Mouse (Mus musculus) limb, embryonic 14.5 days (tissue): Measurements from ENCODE around the gene Svop. TPM values are rescaled to one million over a fixed set of nuclear protein-coding genes. Genes with fewer than 3 reads are reported as not detected.

Source experiments
- ATAC-seq: fragments of 200-750 bp; cut with Nextera tagmentation; 2 replicates; pipeline ENCODE4 v1.8.0; 2017; ENCODE audit warnings: low read depth, moderate number of reproducible peaks, moderate TSS enrichment; ENCODE audit not compliant: low FRiP score
- DNase-seq: peaks from one replicate; pipeline ENCODE4 v3.0.0-alpha.2; 2015; ENCODE audit warnings: low spot score
- H3K27ac ChIP-seq: fragments of 300-500 bp; sonication (generic); replicated peaks from 2 replicates; pipeline ENCODE4 v1.5.1; 2014; ENCODE audit warnings: low read depth, mild to moderate bottlenecking, low read length, moderate library complexity, mixed read lengths
- H3K27me3 ChIP-seq: fragments of 300-500 bp; sonication (generic); 2 replicates; pipeline ENCODE4 v1.6.1; 2014; ENCODE audit warnings: low read length, mixed read lengths; ENCODE audit not compliant: control insufficient read depth, insufficient read depth
- H3K36me3 ChIP-seq: fragments of 300-500 bp; sonication (generic); 2 replicates; pipeline ENCODE4 v1.6.1; 2014; ENCODE audit warnings: mild to moderate bottlenecking, low read length, moderate library complexity, mixed read lengths; ENCODE audit not compliant: control insufficient read depth, insufficient read depth
- H3K4me1 ChIP-seq: fragments of 300-500 bp; sonication (generic); 2 replicates; pipeline ENCODE4 v1.6.1; 2014; ENCODE audit warnings: antibody characterized with exemption, low read length, mixed read lengths; ENCODE audit not compliant: control insufficient read depth, insufficient read depth
- H3K4me2 ChIP-seq: fragments of 300-500 bp; sonication (generic); replicated peaks from 2 replicates; pipeline ENCODE4 v1.6.1; 2014; ENCODE audit warnings: low read depth, mild to moderate bottlenecking, low read length, moderate library complexity; ENCODE audit not compliant: severe bottlenecking
- H3K4me3 ChIP-seq: fragments of 300-500 bp; sonication (generic); replicated peaks from 2 replicates; pipeline ENCODE4 v1.5.1; 2014; ENCODE audit warnings: low read length
- H3K9ac ChIP-seq: fragments of 300-500 bp; sonication (generic); 2 replicates; pipeline ENCODE4 v1.6.1; 2014; ENCODE audit warnings: mild to moderate bottlenecking, low read depth, low read length, moderate library complexity; ENCODE audit not compliant: severe bottlenecking
- H3K9me3 ChIP-seq: fragments of 300-500 bp; sonication (generic); 2 replicates; pipeline ENCODE4 v1.6.1; 2016; ENCODE audit warnings: low read length; ENCODE audit not compliant: control insufficient read depth
- POLR2A ChIP-seq: fragments of 200-500 bp; IDR thresholded peaks from 2 replicates; pipeline ENCODE4 v1.8.0; 2012; ENCODE audit warnings: inconsistent platforms, mild to moderate bottlenecking, moderate library complexity, borderline replicate concordance; ENCODE audit not compliant: insufficient read depth, insufficient read length; ENCODE audit errors: extremely low read depth
- WGBS: fragments of 180-500 bp; shearing (Covaris S2); extraction: QIAGEN DNeasy Blood & Tissue Kit; methylation state at CpG from one replicate; pipeline ENCODE4 v1.1.7; 2014; 5-methylcytosine and 5-hydroxymethylcytosine counted together
- polyA plus RNA-seq, 2 experiments: library from polyadenylated mRNA; depleted of rRNA in 1 of 2; stranded (reverse) in 1 of 2; unstranded in 1 of 2; fragments of >200 nt; fragmentation: Nextera tagmentation in 1 of 2; extraction: Ambion mirVana in 1 of 2; gene quantifications; 2 replicates each; pipeline versions ENCODE4 v1.2.1 to v1.2.3; 2012 to 2014

The Svop gene
- polyA plus RNA-seq, 2 experiments, result 0.21 TPM; not detected in 1

GRCm38 (mm10) chr5:114024885-114025284 is 66.5 kb downstream of the Svop start:
- TF ChIP-seq POLR2A, result no peak
- DNase-seq (no peak), ATAC-seq (no peak)
- H3K27me3 ChIP-seq, result no peaks in the 10 kb centered on the region
- H3K9ac ChIP-seq, result no peak overlapping the region
- no peak overlapping the region for H3K4me2 ChIP-seq
- H3K27ac ChIP-seq, result no peak overlapping the region
- 12% methylated on average over 10 of the region's 10 CpGs for WGBS
- H3K4me1 ChIP-seq, result no peaks in the 10 kb centered on the region
- H3K36me3 ChIP-seq, result no peaks in the 10 kb centered on the region
- H3K9me3 ChIP-seq, result no peaks in the 10 kb centered on the region
- H3K4me3 ChIP-seq, result no peak overlapping the region

DNA sequence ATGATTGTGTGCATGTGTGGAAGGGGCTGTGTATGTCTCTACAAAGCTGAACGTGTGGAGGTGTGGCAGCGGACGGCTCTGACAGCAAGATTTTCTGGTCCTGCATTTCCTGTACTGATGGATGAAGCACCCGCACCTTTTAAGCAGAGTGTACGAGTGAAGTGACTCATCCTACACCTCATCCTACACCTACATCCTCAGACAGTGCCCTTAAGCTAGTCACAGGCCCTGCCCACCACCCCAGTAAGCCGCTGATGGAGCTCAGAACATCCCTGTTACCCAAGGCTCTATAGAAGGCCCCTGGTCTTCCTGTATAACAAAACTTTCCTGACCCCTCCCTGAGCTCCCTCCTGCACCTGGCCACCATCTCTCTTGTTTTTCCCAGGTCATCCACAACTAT is 67.0 kb downstream of the Svop start:
- no peak overlapping the region for H3K4me2 ChIP-seq
- ATAC-seq (no peak), DNase-seq (no peak)
- 51% methylated on average over 5 of the region's 6 CpGs for WGBS
- no peaks in the 10 kb centered on the region for H3K4me1 ChIP-seq
- H3K4me3 ChIP-seq, result no peak overlapping the region
- H3K27ac ChIP-seq, result no peak overlapping the region
- TF ChIP-seq POLR2A, result no peak
- H3K9ac ChIP-seq, result no peak overlapping the region
- H3K27me3 ChIP-seq, result no peaks in the 10 kb centered on the region
- no peaks in the 10 kb centered on the region for H3K36me3 ChIP-seq
- no peaks in the 10 kb centered on the region for H3K9me3 ChIP-seq

GRCm38 (mm10) chr5:114015121-114015520 is 76.2 kb downstream of the Svop start:
- H3K4me3 ChIP-seq, result no peak overlapping the region

DNA sequence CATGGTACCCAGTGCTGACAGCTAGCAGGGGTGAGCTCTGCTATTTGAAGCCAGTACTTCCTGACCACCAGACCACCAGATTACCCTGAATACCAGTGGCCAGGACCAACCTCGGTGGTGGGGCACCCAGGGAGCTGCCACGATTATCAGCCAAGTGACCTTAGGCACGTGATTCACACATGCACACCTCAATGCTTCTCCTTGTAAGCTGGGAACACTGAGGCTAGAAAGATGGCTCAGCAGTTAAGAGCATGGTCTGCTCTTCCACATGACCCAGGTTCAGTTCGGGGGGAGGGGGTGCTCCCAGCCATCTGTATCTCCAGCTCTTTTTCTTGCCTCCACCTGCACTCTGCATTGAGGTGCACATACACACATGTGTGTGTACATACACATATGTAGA is 82.3 kb downstream of the Svop start:
- H3K4me1 ChIP-seq, result no peaks in the 10 kb centered on the region
- no peak overlapping the region for H3K4me2 ChIP-seq
- DNase-seq (no peak), ATAC-seq (no peak)
- no peaks in the 10 kb centered on the region for H3K9me3 ChIP-seq
- no peaks in the 10 kb centered on the region for H3K27me3 ChIP-seq
- no peak overlapping the region for H3K4me3 ChIP-seq
- no peak overlapping the region for H3K27ac ChIP-seq
- TF ChIP-seq POLR2A, result no peak
- WGBS, result 77% methylated on average over 4 of the region's 4 CpGs
- no peak overlapping the region for H3K9ac ChIP-seq
- H3K36me3 ChIP-seq, result no peaks in the 10 kb centered on the region

More at GRCm38 (mm10) chr5:114015121-114015520, 76.2 kb downstream of the Svop start:
- H3K9ac ChIP-seq, result no peak overlapping the region
- DNase-seq, result peak; percentile 31
- H3K27ac ChIP-seq, result no peak overlapping the region
- no peak for TF ChIP-seq POLR2A
- no peak for ATAC-seq
- H3K4me2 ChIP-seq, result no peak overlapping the region
- H3K4me1 ChIP-seq, result no peaks in the 10 kb centered on the region
- H3K27me3 ChIP-seq, result no peaks in the 10 kb centered on the region
- H3K9me3 ChIP-seq, result no peaks in the 10 kb centered on the region
- no peaks in the 10 kb centered on the region for H3K36me3 ChIP-seq
- WGBS, result 66% methylated on average over 7 of the region's 7 CpGs

- Histone ChIP-seq H3K4me1 (no peaks in the 10 kb centered on the region), H3K27me3 (no peaks in the 10 kb centered on the region), H3K9ac (no peak overlapping the region), H3K36me3 (no peaks in the 10 kb centered on the region), H3K27ac (no peak overlapping the region), H3K4me2 (no peak overlapping the region), H3K4me3 (no peak overlapping the region), H3K9me3 (no peaks in the 10 kb centered on the region)
- no peak for DNase-seq
- TF ChIP-seq POLR2A, result no peak
- no peak for ATAC-seq
- WGBS, result 85% methylated on average over 12 of the region's 12 CpGs
Observed at GRCm38 (mm10) chr5:114007753-114008453, 83.5 kb downstream of the Svop start.
